Mouse (Mus musculus) pancreas, adult 10 weeks (tissue): ENCODE results near the gene Tspo2. TPM values are rescaled to one million over a fixed set of nuclear protein-coding genes. Genes with fewer than 3 reads are reported as not detected.

Experiments used
- polyA plus RNA-seq: library from polyadenylated mRNA; stranded (reverse); fragments of 350-450 nt; fragmentation: Illumina TruSeq; extraction: RNeasy Lipid Tissue Mini Kit (QIAGEN cat#74804); gene quantifications from one replicate; pipeline ENCODE4 v1.2.3, GENCODE M21; 2015; ENCODE audit warnings: low read depth, low replicate concordance; ENCODE audit not compliant: insufficient read depth

Tspo2 gene
- not detected for polyA plus RNA-seq

DNA sequence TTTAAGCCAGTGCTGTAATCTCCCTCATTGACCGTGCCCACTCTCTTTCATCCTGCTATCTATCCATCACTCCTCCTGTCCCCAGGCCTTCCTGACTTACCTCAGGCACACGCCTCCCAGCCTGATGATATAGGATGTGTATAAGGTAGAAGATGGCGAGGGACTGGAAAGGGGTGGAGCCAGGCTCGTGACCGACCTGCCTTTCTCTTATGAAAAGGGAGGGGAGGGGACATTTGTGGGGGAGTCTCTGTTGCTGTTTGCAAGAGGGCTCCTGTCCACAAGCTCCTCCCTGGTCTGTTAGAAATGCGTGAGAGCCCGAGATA lies at the start of gene Tspo2:
TSS of gene Tspo2 (minus strand) at position 170 of the 323 bp plus-strand sequence.

DNA sequence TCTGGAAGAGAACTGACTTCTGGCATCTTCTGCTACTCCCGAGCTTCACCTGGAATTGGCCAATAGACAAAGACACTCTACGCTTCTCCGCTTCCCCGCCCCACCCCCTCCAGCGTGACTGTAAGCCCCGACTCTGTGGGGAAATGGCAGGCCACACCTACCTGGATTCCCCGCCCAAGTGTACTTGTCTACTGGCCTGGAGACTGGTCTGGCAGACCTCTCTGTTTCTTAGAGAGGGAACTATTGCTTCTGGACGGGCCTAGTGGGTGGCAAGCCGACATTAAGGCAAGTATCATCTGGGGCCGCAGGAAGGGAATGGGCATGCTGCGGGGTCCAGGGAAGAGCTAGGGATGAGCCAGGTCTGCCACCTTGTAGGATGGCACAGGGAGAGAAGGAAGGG lies 3.4 kb upstream of the Tspo2 start, which contains the start of gene Unc5cl:
TSS of gene Unc5cl (plus strand) at position 214 of the 400 bp plus-strand sequence.

DNA sequence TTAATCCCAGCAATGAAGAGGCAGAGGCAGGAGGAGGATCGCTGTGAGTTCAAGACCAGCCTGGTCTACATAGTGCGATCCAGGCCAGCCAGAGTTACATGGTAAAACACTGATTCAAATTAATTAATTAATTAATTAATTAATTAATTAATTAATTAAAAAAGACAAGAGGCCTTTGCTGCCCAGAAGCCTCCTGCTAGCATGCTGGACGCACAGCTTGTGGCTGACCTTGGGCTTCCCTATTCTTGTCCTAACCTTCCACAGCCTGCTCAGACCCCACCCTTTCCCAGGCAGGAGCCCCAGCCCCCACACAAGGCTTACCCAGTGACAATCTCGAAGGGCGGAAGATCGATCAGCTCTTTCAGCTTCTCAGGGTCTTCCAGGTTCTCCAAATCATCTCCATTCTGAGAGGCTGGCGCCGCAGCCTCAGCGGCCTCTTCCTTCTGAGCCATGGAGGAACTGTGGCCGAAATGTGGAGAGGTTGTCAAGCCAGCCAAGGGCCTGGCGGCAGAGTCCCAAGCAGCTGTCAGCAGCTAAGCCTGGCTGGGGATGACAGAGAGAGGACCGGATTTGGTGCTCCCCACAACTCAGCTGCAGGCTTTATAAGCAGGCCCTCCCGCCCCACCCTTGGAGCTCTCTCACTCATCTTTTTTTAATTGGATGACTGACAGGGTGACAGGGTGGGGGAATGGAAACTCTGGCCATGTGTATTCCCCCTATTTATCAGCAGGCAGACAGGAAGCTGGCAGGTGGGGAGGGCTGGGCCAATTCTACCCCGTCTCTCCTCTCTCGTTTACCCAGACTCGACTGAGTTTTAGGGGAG lies 19.0 kb downstream of the Tspo2 start, which contains the start of gene Apobec2:
TSS of gene Apobec2 (minus strand) at position 773 of the 823 bp plus-strand sequence.

DNA sequence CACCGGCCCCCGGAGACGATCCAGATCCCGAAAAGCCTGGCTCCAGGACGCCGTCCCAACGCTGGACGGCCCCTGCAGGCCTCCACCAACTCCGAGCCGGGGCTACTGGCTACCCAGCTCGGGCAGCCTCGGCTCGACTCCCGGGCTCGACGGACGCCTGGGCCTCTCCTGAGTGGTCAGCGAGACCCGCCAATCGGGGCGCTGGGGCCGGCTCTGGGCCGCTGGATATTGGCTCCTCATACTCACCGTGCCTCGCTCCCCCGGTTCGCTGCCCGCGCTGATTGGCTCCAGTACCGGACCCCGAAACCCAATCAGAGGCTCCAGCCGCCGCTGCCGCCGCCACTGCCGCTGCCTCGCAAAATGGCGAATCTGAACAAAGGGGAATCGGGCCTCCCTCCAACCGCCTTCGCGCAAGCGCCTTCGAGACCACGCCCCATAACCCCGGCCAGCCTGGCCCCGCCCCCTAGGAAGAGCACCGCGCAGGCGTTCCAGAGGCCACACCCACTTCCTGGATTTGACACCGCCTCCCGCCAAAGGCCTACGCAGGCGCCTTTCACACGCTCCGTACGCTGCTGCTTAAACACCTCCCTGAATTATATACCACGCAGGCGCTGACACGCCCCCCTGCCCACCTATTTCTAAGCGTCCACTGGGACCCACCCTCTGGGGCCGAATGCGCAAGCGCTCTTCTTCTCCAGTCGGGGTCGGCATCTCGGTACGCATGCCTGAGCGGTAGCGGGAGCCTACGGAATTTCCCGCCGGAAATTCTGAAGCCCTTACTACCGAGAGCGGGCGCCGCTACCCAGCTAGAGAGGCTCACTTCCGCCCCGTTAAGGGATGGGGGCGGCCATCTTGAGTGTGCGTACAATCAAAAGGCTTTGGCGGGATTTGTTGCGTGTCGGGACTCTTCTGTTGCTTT lies 41.7 kb downstream of the Tspo2 start, which contains the start of the genes Nfya and Oard1:
TSS of gene Nfya (minus strand) at position 527 of the 919 bp plus-strand sequence.
TSS of gene Oard1 (plus strand) at position 635 of the 919 bp plus-strand sequence.

Other genes starting within 250 kb of the Tspo2 start
- gene Trem1, start 218.8 kb downstream of the Tspo2 start, polyA plus RNA-seq, result not detected
- gene Trem3, start 203.7 kb downstream of the Tspo2 start, polyA plus RNA-seq, result not detected
- gene Treml4, start 187.2 kb downstream of the Tspo2 start, polyA plus RNA-seq, result not detected
- gene Treml2, start 152.0 kb downstream of the Tspo2 start, polyA plus RNA-seq, result not detected
- gene B430306N03Rik, start 135.4 kb downstream of the Tspo2 start, polyA plus RNA-seq, result not detected
- 3.0 TPM for gene Trem2, start 105.1 kb downstream of the Tspo2 start, polyA plus RNA-seq
- not detected for gene Treml1, start 91.6 kb downstream of the Tspo2 start, polyA plus RNA-seq
- 9.0 TPM for gene Nfya, start 41.6 kb downstream of the Tspo2 start, polyA plus RNA-seq
- gene Oard1, start 41.5 kb downstream of the Tspo2 start, polyA plus RNA-seq, result 5.6 TPM
- not detected for gene Apobec2, start 18.6 kb downstream of the Tspo2 start, polyA plus RNA-seq
- gene Unc5cl, start 3.4 kb upstream of the Tspo2 start, polyA plus RNA-seq, result 0.54 TPM